Mouse (Mus musculus): ENCODE results near the gene Smoc2.

The Smoc2 gene

DNA sequence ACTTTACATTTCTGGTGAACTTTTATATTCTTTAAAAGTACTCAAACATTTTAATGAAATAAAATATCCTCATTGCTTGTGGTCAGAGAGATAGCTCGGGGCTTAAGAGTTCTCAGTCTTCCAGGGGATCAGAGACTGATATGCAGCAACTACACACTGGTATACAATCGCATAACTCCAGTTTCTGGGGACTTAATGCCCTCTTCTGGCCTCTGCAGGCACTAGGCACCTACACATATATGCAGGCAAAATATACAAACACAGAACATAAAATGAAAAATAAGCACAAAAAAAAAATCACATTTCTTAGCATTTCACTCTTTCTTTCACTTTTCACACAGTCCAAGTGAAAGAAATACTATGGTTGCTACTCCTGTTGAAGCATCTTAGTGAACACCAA, 133.2 kb downstream of the Smoc2 start:
- DNase-seq (ENCODE audit: low read depth, low spot score): no peak

DNA sequence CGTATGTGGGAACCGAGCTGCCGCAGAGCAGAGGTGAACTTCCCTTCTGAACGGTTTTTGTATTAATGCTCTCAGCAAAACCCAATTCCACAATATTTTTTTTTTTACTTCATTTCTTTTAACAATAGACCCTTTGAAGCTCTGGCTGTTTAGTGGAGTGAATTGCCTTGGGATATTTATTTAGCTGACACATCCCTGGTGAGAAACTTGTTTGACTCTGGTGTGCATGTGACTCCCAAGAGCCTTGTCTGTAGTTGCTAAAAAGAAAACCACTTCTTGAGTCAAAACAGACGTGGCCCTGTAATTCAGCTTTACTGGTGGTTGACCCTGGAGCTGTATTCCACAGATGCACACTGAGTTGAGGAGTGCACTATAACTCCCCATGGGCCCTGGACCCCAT, 135.2 kb downstream of the Smoc2 start:
- no peak for DNase-seq (ENCODE audit: low read depth, low spot score)

- DNase-seq (ENCODE audit: low read depth, low spot score): no peak
Observed at GRCm38 (mm10) chr17:14420460-14421046, 141.2 kb downstream of the Smoc2 start.

GRCm38 (mm10) chr17:14426481-14426880, 147.2 kb downstream of the Smoc2 start:
- no peak for DNase-seq (ENCODE audit: low read depth, low spot score)

GRCm38 (mm10) chr17:14434717-14435116, 155.4 kb downstream of the Smoc2 start:
- no peak for DNase-seq (ENCODE audit: low read depth, low spot score)

GRCm38 (mm10) chr17:14445611-14446010, 166.3 kb downstream of the Smoc2 start:
- no peak for DNase-seq (ENCODE audit: low read depth, low spot score)

DNA sequence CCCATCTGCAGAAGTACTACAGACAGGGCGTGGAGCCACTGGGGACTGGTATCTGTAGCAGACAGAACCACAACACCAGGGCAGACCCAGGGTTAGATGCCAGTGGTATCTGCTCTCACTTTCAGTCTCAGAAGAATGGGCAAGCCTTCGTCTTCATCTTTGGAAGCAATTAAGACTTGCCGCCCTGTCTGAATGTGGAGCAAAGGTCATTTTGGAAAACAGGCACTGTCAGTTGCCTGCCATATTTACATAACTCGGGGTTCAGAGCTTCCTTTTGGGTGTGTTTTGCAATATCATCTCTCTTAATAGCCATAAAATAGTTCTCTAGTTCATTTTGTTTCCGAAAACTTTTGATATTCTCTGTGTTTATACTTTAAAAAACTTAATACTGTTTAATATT, 168.0 kb downstream of the Smoc2 start:
- no peak for DNase-seq (ENCODE audit: low read depth, low spot score)
